Comparison of ENCODE assay signal across 12 mouse cellular contexts in genomic region chr11:119940142-119940541, GRCm38 (mm10). TPM values are rescaled to one million over a fixed set of nuclear protein-coding genes. Genes with fewer than 3 reads are reported as not detected.
DNase-seq lines count a peak whose midpoint lies in the region; ATAC-seq and TF ChIP-seq lines count a peak whose summit lies in the region.
"Had no signal": no experiment of that assay in that cellular context is flagged by ENCODE, and none has a peak within 500 bp of the region (broad histone marks: within the 10 kb centered on the region; RNA-seq: fewer than 3 reads in every experiment).

No protein-coding gene starts in this region.

- no peaks in the 10 kb centered on the region for H3K27me3 ChIP-seq in hindbrain, embryonic 16.5 days (replicated peaks; ENCODE audit: control insufficient read depth, insufficient read depth, low read length)
- H3K27me3 ChIP-seq in hindbrain, embryonic 11.5 days (ENCODE audit: control insufficient read depth, insufficient read depth, low read length): peaks cover 7% of the 10 kb centered on the region
- H3K27me3 ChIP-seq in liver, embryonic 15.5 days: peaks cover 76% of the 10 kb centered on the region
- H3K27me3 ChIP-seq in liver, postnatal 0 days (ENCODE audit: insufficient read depth, low read length): peaks cover 9% of the 10 kb centered on the region
- H3K27me3 ChIP-seq in forebrain, postnatal 0 days (ENCODE audit: insufficient read depth, low read length): no peaks in the 10 kb centered on the region

- H3K4me2 ChIP-seq in hindbrain, embryonic 16.5 days (ENCODE audit: low read length): no peak overlapping the region
- no peak overlapping the region for H3K4me2 ChIP-seq in hindbrain, embryonic 11.5 days (replicated peaks; ENCODE audit: low read depth, low read length)
- no peak overlapping the region for H3K4me2 ChIP-seq in liver, embryonic 15.5 days
- H3K4me2 ChIP-seq in liver, postnatal 0 days (ENCODE audit: low read depth, low read length): no peak overlapping the region
- peak overlapping the region; percentile 92 for H3K4me2 ChIP-seq in forebrain, postnatal 0 days (ENCODE audit: low read depth)
- H3K4me2 ChIP-seq: heart, embryonic 13.5 days had no signal

- peak; percentile 78 for TF ChIP-seq POLR2A in cortical plate, adult 2 months (IDR thresholded peaks at IDR 0.05; ENCODE audit: extremely low read depth, insufficient read depth, low read length)

- peak overlapping the region; percentile 13; the same call in 1 of the 2 replicates for H3K9ac ChIP-seq in hindbrain, embryonic 16.5 days (ENCODE audit: low read depth, low read length)
- no peak overlapping the region for H3K9ac ChIP-seq in hindbrain, embryonic 11.5 days (ENCODE audit: low read depth, low read length)
- H3K9ac ChIP-seq in liver, embryonic 15.5 days: no peak overlapping the region
- no peak overlapping the region; the same call in 1 of the 2 replicates for H3K9ac ChIP-seq in liver, postnatal 0 days (replicated peaks)
- H3K9ac ChIP-seq in forebrain, postnatal 0 days: peak overlapping the region; percentile 40
- H3K9ac ChIP-seq: heart, embryonic 13.5 days had no signal

- WGBS in hindbrain, embryonic 16.5 days: 42% methylated on average over 11 of the region's 11 CpGs
- WGBS in hindbrain, embryonic 11.5 days: 63% methylated on average over 11 of the region's 11 CpGs
- WGBS in liver, embryonic 15.5 days (ENCODE audit: insufficient replicate concordance): 56% methylated on average over 11 of the region's 11 CpGs
- WGBS in liver, postnatal 0 days (ENCODE audit: insufficient replicate concordance): 62% methylated on average over 11 of the region's 11 CpGs
- WGBS in forebrain, postnatal 0 days: 49% methylated on average over 11 of the region's 11 CpGs

- H3K4me1 ChIP-seq in hindbrain, embryonic 16.5 days (ENCODE audit: control insufficient read depth, insufficient read depth, low read depth, low read length): peaks cover 38% of the 10 kb centered on the region
- peaks cover 11% of the 10 kb centered on the region; the same call in 1 of the 2 replicates for H3K4me1 ChIP-seq in hindbrain, embryonic 11.5 days (replicated peaks; ENCODE audit: control insufficient read depth, insufficient read depth, low read length)
- H3K4me1 ChIP-seq in liver, embryonic 15.5 days (replicated peaks): peaks cover 78% of the 10 kb centered on the region
- peaks cover 55% of the 10 kb centered on the region for H3K4me1 ChIP-seq in liver, postnatal 0 days (ENCODE audit: insufficient read depth)
- H3K4me1 ChIP-seq in cortical plate, adult 2 months (ENCODE audit: control insufficient read depth, insufficient read depth, low read length): peaks cover 16% of the 10 kb centered on the region
- peaks cover 68% of the 10 kb centered on the region for H3K4me1 ChIP-seq in forebrain, postnatal 0 days (ENCODE audit: insufficient read depth)

- no peaks in the 10 kb centered on the region for H3K36me3 ChIP-seq in hindbrain, embryonic 16.5 days (ENCODE audit: control insufficient read depth, insufficient read depth, low read length)
- no peaks in the 10 kb centered on the region for H3K36me3 ChIP-seq in hindbrain, embryonic 11.5 days (ENCODE audit: control insufficient read depth, insufficient read depth, low read length)
- H3K36me3 ChIP-seq in liver, embryonic 15.5 days (replicated peaks): no peaks in the 10 kb centered on the region
- H3K36me3 ChIP-seq in liver, postnatal 0 days (replicated peaks; ENCODE audit: insufficient read depth, low read length): no peaks in the 10 kb centered on the region
- H3K36me3 ChIP-seq in forebrain, postnatal 0 days (ENCODE audit: insufficient read depth): no peaks in the 10 kb centered on the region; the same call in 1 of the 2 replicates
- H3K36me3 ChIP-seq: heart, embryonic 13.5 days had no signal

- DNase-seq in hindbrain, embryonic 11.5 days (ENCODE audit: low spot score): no peak
- no peak for DNase-seq in liver, postnatal 0 days
- DNase-seq in forebrain, postnatal 0 days: peak; percentile 85
- no peak for DNase-seq in yolk sac, embryonic 10.5 days (ENCODE audit: low spot score)
- DNase-seq in thymus, postnatal 10 days (ENCODE audit: low spot score in 2 of 2): no peak
- DNase-seq: liver; lung, postnatal 4 days; right cerebral cortex, postnatal 4 days had no signal

- no peaks in the 10 kb centered on the region for H3K9me3 ChIP-seq in hindbrain, embryonic 16.5 days (ENCODE audit: control insufficient read depth, low read length)
- no peaks in the 10 kb centered on the region for H3K9me3 ChIP-seq in hindbrain, embryonic 11.5 days (ENCODE audit: control insufficient read depth, low read length)
- no peaks in the 10 kb centered on the region for H3K9me3 ChIP-seq in liver, embryonic 15.5 days (replicated peaks)
- no peaks in the 10 kb centered on the region for H3K9me3 ChIP-seq in liver, postnatal 0 days (ENCODE audit: low read length)
- no peaks in the 10 kb centered on the region for H3K9me3 ChIP-seq in forebrain, postnatal 0 days (ENCODE audit: low read length)
- H3K9me3 ChIP-seq: heart, embryonic 13.5 days had no signal

- H3K4me3 ChIP-seq in hindbrain, embryonic 16.5 days (ENCODE audit: low read length): no peak overlapping the region
- no peak overlapping the region for H3K4me3 ChIP-seq in hindbrain, embryonic 11.5 days (ENCODE audit: low read depth, low read length)
- H3K4me3 ChIP-seq in liver, embryonic 15.5 days (replicated peaks): no peak overlapping the region
- H3K4me3 ChIP-seq in liver, postnatal 0 days (ENCODE audit: low read depth, low read length): no peak overlapping the region
- H3K4me3 ChIP-seq in cortical plate, adult 2 months (ENCODE audit: insufficient read depth, low read length): peak overlapping the region; percentile 79; the same call in 1 of the 2 replicates
- H3K4me3 ChIP-seq in forebrain, postnatal 0 days (ENCODE audit: low read depth, low read length): peak overlapping the region; percentile 12; the same call in 1 of the 2 replicates
- H3K4me3 ChIP-seq: heart, embryonic 13.5 days had no signal

- no peak for TF ChIP-seq CTCF in liver, postnatal 0 days (IDR thresholded peaks at IDR 0.05; ENCODE audit: low read depth)
- no peak for TF ChIP-seq CTCF in cortical plate, adult 2 months (IDR thresholded peaks at IDR 0.05; ENCODE audit: extremely low read depth, insufficient read depth, low read length)
- TF ChIP-seq CTCF in forebrain, postnatal 0 days (IDR thresholded peaks at IDR 0.05; ENCODE audit: low read depth): no peak

- ATAC-seq in hindbrain, embryonic 16.5 days: no peak
- no peak for ATAC-seq in hindbrain, embryonic 11.5 days (ENCODE audit: low FRiP score)
- ATAC-seq in liver, embryonic 15.5 days (ENCODE audit: insufficient read depth): no peak
- ATAC-seq in liver, postnatal 0 days: no peak
- ATAC-seq in forebrain, postnatal 0 days: no peak

- TF ChIP-seq EP300 in liver, postnatal 0 days (IDR thresholded peaks at IDR 0.05; ENCODE audit: low read depth): no peak

- H3K27ac ChIP-seq in hindbrain, embryonic 16.5 days (ENCODE audit: low read depth, low read length): no peak overlapping the region
- no peak overlapping the region for H3K27ac ChIP-seq in hindbrain, embryonic 11.5 days (ENCODE audit: low read depth, low read length)
- H3K27ac ChIP-seq in liver, embryonic 15.5 days (replicated peaks): peak overlapping the region; percentile 69; the same call in 1 of the 2 replicates
- no peak overlapping the region; the same call in 1 of the 2 replicates for H3K27ac ChIP-seq in liver, postnatal 0 days (ENCODE audit: low read depth)
- H3K27ac ChIP-seq in cortical plate, adult 2 months (ENCODE audit: insufficient read depth, low read length): peak overlapping the region; percentile 98
- peak overlapping the region; percentile 81 for H3K27ac ChIP-seq in forebrain, postnatal 0 days (ENCODE audit: low read depth, low read length)
- H3K27ac ChIP-seq: heart, embryonic 13.5 days had no signal

RNA-seq across cellular contexts. Expression of gene Baiap2, which starts 2.4 kb away (rescaled TPM):
- polyA plus RNA-seq in hindbrain, embryonic 16.5 days (2015; fragmentation: Nextera tagmentation; extraction: Ambion mirVana): 22.8 and 23.9 TPM in 2 replicates
- 10.1 and 11.5 TPM in 2 replicates for polyA plus RNA-seq in hindbrain, embryonic 11.5 days (2014; fragmentation: Nextera tagmentation; extraction: Ambion mirVana)
- 8.0 and 9.4 TPM in 2 replicates for polyA plus RNA-seq in liver, embryonic 15.5 days (2015; fragmentation: Nextera tagmentation; extraction: Ambion mirVana)
- polyA plus RNA-seq in liver, postnatal 0 days (2015; fragmentation: Nextera tagmentation; extraction: Ambion mirVana): 20.8 and 21.3 TPM in 2 replicates
- 234 and 253 TPM in 2 replicates for polyA plus RNA-seq in cortical plate, adult 2 months (2012; rRNA removed)
- 42.3 and 52.0 TPM in 2 replicates for total RNA-seq in forebrain, postnatal 0 days (2014; rRNA removed)
- polyA plus RNA-seq in forebrain, postnatal 0 days (2015; fragmentation: Nextera tagmentation; extraction: Ambion mirVana): 31.1 and 36.6 TPM in 2 replicates

RNA-seq across cellular contexts. Expression of gene Chmp6, which starts 26.9 kb away (rescaled TPM):
- polyA plus RNA-seq in hindbrain, embryonic 16.5 days (2015; fragmentation: Nextera tagmentation; extraction: Ambion mirVana): 112 and 114 TPM in 2 replicates
- polyA plus RNA-seq in hindbrain, embryonic 11.5 days (2014; fragmentation: Nextera tagmentation; extraction: Ambion mirVana): 87.2 and 88.3 TPM in 2 replicates
- polyA plus RNA-seq in liver, embryonic 15.5 days (2015; fragmentation: Nextera tagmentation; extraction: Ambion mirVana): 25.4 and 29.5 TPM in 2 replicates
- 28.0 and 30.5 TPM in 2 replicates for polyA plus RNA-seq in liver, postnatal 0 days (2015; fragmentation: Nextera tagmentation; extraction: Ambion mirVana)
- 44.2 and 48.1 TPM in 2 replicates for polyA plus RNA-seq in cortical plate, adult 2 months (2012; rRNA removed)
- total RNA-seq in forebrain, postnatal 0 days (2014; rRNA removed): 91.1 and 91.9 TPM in 2 replicates
- 102 and 105 TPM in 2 replicates for polyA plus RNA-seq in forebrain, postnatal 0 days (2015; fragmentation: Nextera tagmentation; extraction: Ambion mirVana)

Comparison
In these comparisons a context has a peak if more than half of its experiments do, and no peak if none do; other contexts are left out.
1. H3K27ac ChIP-seq: peak in liver, embryonic 15.5 days (single experiment), cortical plate, adult 2 months (single experiment) and forebrain, postnatal 0 days (single experiment); none in hindbrain, embryonic 16.5 days (single experiment), hindbrain, embryonic 11.5 days (single experiment) and liver, postnatal 0 days (single experiment).
2. H3K9ac ChIP-seq: peak in hindbrain, embryonic 16.5 days (single experiment) and forebrain, postnatal 0 days (single experiment); none in hindbrain, embryonic 11.5 days (single experiment), liver, embryonic 15.5 days (single experiment) and liver, postnatal 0 days (single experiment).
3. H3K4me3 ChIP-seq: peak in cortical plate, adult 2 months (single experiment) and forebrain, postnatal 0 days (single experiment); none in hindbrain, embryonic 16.5 days (single experiment), hindbrain, embryonic 11.5 days (single experiment), liver, embryonic 15.5 days (single experiment) and liver, postnatal 0 days (single experiment).